Mouse (Mus musculus): ENCODE results near the gene Rnf167. TPM values are rescaled to one million over a fixed set of nuclear protein-coding genes. Genes with fewer than 3 reads are reported as not detected.
A peak's percentile ranks its signal among the peaks of the same experiment; 100 is the strongest.

Gene Rnf167
- total RNA-seq, 2 experiments from 2014 or later = 52.1 to 52.3 TPM

- intact Hi-C loops (cut with DNase I) = no loop called here
- DNase-seq = peak; percentile 84
These were observed 7.3 kb downstream of the Rnf167 start, which contains the start of gene Pfn1 for GRCm38 (mm10) chr11:70654198-70654922. Pfn1 (minus strand) TSS chr11:70654644.

GRCm38 (mm10) chr11:70654923-70655570 lies 8.0 kb downstream of the Rnf167 start:
- peak; percentile 87 for DNase-seq
- intact Hi-C loops (cut with DNase I) = no loop called here

GRCm38 (mm10) chr11:70655571-70656455 lies 8.8 kb downstream of the Rnf167 start:
- DNase-seq = peak; percentile 54
- intact Hi-C loops (cut with DNase I) = no loop called here

- intact Hi-C loops (cut with DNase I) = no loop called here
- DNase-seq = peak; percentile 48
These were observed 9.5 kb downstream of the Rnf167 start for GRCm38 (mm10) chr11:70656456-70656927.

GRCm38 (mm10) chr11:70656964-70657363 lies 9.9 kb downstream of the Rnf167 start, which contains the start of gene Eno3:
Eno3 (plus strand) TSS chr11:70657202.
- DNase-seq = peak; percentile 48
- intact Hi-C loops (cut with DNase I) = no loop called here

- DNase-seq = no peak
- intact Hi-C loops (cut with DNase I) = no loop called here
These were observed 10.5 kb downstream of the Rnf167 start for GRCm38 (mm10) chr11:70657573-70657972.

GRCm38 (mm10) chr11:70657991-70658390 lies 11.0 kb downstream of the Rnf167 start:
- intact Hi-C loops (cut with DNase I) = no loop called here
- no peak for DNase-seq

- intact Hi-C loops (cut with DNase I) = no loop called here
- DNase-seq = no peak
These were observed 11.5 kb downstream of the Rnf167 start for GRCm38 (mm10) chr11:70658521-70658920.

- intact Hi-C loops (cut with DNase I) = no loop called here
- no peak for DNase-seq
These were observed 11.9 kb downstream of the Rnf167 start for GRCm38 (mm10) chr11:70658942-70659341.

- DNase-seq = no peak
- intact Hi-C loops (cut with DNase I) = no loop called here
These were observed 13.5 kb downstream of the Rnf167 start for GRCm38 (mm10) chr11:70660571-70660970.

GRCm38 (mm10) chr11:70663101-70663500 lies 16.1 kb downstream of the Rnf167 start:
- no peak for DNase-seq
- intact Hi-C loops (cut with DNase I) = no loop called here

GRCm38 (mm10) chr11:70663957-70664356 lies 16.9 kb downstream of the Rnf167 start:
- intact Hi-C loops (cut with DNase I) = no loop called here
- DNase-seq = no peak

- intact Hi-C loops (cut with DNase I) = no loop called here
- no peak for DNase-seq
These were observed 17.7 kb downstream of the Rnf167 start for GRCm38 (mm10) chr11:70664741-70665140.

- intact Hi-C loops (cut with DNase I) = no loop called here
These were observed 19.7 kb downstream of the Rnf167 start for GRCm38 (mm10) chr11:70666687-70667086.

GRCm38 (mm10) chr11:70667271-70668150 lies 20.5 kb downstream of the Rnf167 start:
- intact Hi-C loops (cut with DNase I) = no loop called here
- no peak for DNase-seq

More at GRCm38 (mm10) chr11:70666687-70667086, 19.7 kb downstream of the Rnf167 start:
- DNase-seq = no peak

GRCm38 (mm10) chr11:70668335-70668770 lies 21.3 kb downstream of the Rnf167 start:
- intact Hi-C loops (cut with DNase I) = no loop called here

GRCm38 (mm10) chr11:70668771-70669505 lies 21.9 kb downstream of the Rnf167 start, which contains the start of gene Spag7:
Spag7 (minus strand) TSS chr11:70669416.
- DNase-seq = peak; percentile 97
- intact Hi-C loops (cut with DNase I) = no loop called here

More at GRCm38 (mm10) chr11:70668335-70668770, 21.3 kb downstream of the Rnf167 start:
- DNase-seq = peak; percentile 69

- intact Hi-C loops (cut with DNase I) = no loop called here
- DNase-seq = peak; percentile 86
These were observed 22.7 kb downstream of the Rnf167 start for GRCm38 (mm10) chr11:70669582-70670345.
